Mouse (Mus musculus) C3H10T1/2 (cell line): ENCODE data around the gene Card6. TPM values are rescaled to one million over a fixed set of nuclear protein-coding genes. Genes with fewer than 3 reads are reported as not detected.

ENCODE experiments used
- polyA plus RNA-seq, 2 experiments: library from polyadenylated mRNA; unstranded; fragments of >200 nt; fragmentation: generic; extraction: Trizol; gene quantifications; one replicate each; pipeline ENCODE4 v1.2.1; 2012; ENCODE audit warnings: missing spikeins in 2 of 2

Gene Card6
- 1 to 10 TPM in 1 of 2 experiments, under 1 TPM in 1; 0.09 to 1.1 TPM for polyA plus RNA-seq

DNA sequence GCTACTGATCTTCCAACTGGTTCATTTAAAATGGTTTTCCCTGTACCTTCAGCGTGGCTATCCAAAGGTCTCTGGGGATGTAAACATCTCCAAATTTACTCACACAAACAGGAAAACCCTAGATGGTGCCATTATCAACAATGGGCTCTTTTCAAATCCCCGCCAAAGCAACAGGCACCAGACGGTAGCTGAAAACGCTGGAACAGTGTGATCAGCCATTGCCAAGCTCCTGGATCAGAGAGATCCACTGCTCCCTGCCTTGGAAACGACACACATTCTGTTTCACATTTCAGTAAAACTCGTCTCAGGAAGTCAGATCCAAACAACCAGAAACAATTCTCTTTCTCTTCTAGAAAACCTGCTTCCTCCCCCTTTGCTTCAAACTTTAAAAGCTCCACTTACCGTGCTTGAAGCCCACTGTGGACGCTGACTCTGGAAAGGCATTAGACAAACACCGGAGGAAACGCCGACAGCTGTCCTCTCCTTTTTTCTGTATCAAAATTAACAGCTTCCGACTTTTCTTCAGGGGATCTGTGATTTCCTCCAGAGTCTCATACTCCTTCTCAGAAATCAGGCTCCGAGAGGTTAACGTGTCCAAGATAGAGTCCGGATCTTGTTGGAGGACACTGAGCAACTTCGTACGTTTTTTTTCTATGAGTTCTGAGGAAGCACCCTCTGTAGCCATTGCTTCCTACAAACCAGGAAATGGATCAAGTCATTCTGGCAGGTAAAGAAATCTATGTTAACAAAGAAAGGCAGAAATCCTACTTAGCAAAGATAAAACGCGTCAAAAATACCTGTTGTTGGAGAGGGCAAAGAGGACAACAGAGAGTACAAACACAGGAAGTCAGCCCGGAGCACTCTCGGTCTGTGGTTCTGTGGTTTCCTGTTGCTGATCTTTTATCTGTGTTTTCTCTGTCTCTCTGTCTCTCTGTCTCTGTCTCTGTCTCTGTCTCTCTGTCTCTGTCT is at the start of gene Card6:
Gene Card6 (minus strand): TSS at position 854 of the 969 bp plus-strand sequence.

GRCm38 (mm10) chr15:5143361-5144020 is 35.2 kb upstream of the Card6 start, which contains the start of gene Prkaa1:
TSS of gene Prkaa1 (plus strand) at chr15:5143861.

GRCm38 (mm10) chr15:5116270-5117030 is 8.1 kb upstream of the Card6 start, which contains the start of gene Rpl37:
TSS of gene Rpl37 (plus strand) at chr15:5116645.

DNA sequence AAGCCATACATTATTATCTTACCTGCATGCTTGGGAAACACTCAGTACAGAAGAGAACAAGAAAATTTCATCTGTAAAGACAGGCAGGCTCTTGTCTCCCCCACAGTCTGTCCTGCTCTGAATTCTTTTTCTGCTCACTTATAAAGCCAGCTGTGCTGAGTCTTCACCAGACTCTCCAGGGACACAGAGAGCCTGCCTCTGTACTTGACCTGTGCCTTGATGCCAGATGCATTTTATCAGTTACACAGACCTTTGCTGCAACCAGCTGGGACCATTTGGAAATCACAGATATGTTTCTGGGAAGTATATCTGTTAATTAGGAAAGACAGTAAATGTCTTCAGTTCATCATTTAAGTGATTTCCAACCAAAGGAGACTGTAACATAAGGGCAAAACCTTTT is 44.7 kb downstream of the Card6 start, which contains the start of gene C7:
Gene C7 (minus strand): TSS at position 106 of the 400 bp plus-strand sequence.

Other genes starting within 250 kb of the Card6 start
- gene Mroh2b, start 209.8 kb downstream of the Card6 start, polyA plus RNA-seq: not detected
- gene C7, start 44.8 kb downstream of the Card6 start, polyA plus RNA-seq: not detected
- gene Rpl37, start 8.1 kb upstream of the Card6 start, polyA plus RNA-seq: 1,000 to 10,000 TPM; 4,060 to 4,572 TPM
- 1 to 10 TPM; 2.1 to 5.7 TPM for gene Prkaa1, start 35.3 kb upstream of the Card6 start, polyA plus RNA-seq
- gene Ttc33, start 77.0 kb upstream of the Card6 start, polyA plus RNA-seq: 10 to 100 TPM in 1 of 2 experiments, 1 to 10 TPM in 1; 1.5 to 11.1 TPM
- gene Ptger4, start 135.6 kb upstream of the Card6 start, polyA plus RNA-seq: under 1 TPM; 0.05 to 0.35 TPM